Mouse (Mus musculus): Measurements from ENCODE around the gene Fam131b. TPM values are rescaled to one million over a fixed set of nuclear protein-coding genes. Genes with fewer than 3 reads are reported as not detected.

The Fam131b gene
- total and polyA plus RNA-seq, 3 experiments: 0.60 to 0.82 (median 0.61) TPM

DNA sequence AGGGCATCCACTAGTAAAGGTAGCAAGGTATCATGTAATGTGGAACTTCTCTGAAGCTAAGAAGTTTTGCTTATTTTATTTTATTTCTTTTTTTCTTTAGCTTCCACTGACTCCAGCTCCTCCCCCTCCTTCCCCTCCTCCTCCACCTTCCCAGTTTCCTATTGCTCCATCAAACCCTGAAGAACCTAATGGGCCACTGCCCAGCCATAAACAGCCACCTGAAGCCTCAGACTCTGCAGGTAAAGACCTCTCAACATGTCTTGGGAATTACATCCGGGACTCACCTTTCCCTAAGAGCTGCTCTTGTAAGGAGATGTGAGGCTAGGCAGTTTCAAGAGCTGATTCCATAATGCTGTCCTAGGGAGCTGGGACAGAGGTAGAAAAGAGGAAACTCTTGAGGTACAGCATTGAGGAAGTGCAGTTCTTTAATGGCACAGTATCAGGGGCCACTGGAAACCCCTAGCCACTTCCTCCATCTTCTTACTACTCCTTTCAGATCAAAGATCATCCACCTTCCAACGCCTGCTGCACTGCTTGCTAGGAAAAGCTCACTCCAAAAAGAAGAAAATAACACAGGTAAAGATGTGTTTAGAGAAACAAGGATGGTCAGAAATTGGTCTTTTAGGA lies 13.9 kb downstream of the Fam131b start:
- no peak for DNase-seq
- Histone ChIP-seq H3K4me1 (ENCODE audit: control insufficient read depth, insufficient read depth, low read length) (no peaks in the 10 kb centered on the region), H3K9ac (ENCODE audit: low read depth, low read length) (no peak overlapping the region), H3K4me3 (no peak overlapping the region), H3K27me3 (ENCODE audit: control insufficient read depth, insufficient read depth, low read length) (no peaks in the 10 kb centered on the region), H3K27ac (no peak overlapping the region), H3K79me2 (replicated peaks; ENCODE audit: control insufficient read depth, insufficient read depth, low read length) (no peaks in the 10 kb centered on the region), H3K36me3 (ENCODE audit: control insufficient read depth, insufficient read depth, low read length) (no peaks in the 10 kb centered on the region)
- TF ChIP-seq POLR2A (IDR thresholded peaks at IDR 0.05; ENCODE audit: insufficient read depth, low read depth, low read length) (no peak), EP300 (IDR thresholded peaks at IDR 0.05; ENCODE audit: insufficient read depth, low read depth, low read length) (no peak), CTCF (IDR thresholded peaks at IDR 0.05) (no peak)
- intact Hi-C loops (cut with DNase I): loop anchor here (10.0 kb wide), 1 partner anchor 274 kb away; no protein-coding TSS in a partner anchor
- 84% methylated on average over 2 of the region's 2 CpGs for WGBS

DNA sequence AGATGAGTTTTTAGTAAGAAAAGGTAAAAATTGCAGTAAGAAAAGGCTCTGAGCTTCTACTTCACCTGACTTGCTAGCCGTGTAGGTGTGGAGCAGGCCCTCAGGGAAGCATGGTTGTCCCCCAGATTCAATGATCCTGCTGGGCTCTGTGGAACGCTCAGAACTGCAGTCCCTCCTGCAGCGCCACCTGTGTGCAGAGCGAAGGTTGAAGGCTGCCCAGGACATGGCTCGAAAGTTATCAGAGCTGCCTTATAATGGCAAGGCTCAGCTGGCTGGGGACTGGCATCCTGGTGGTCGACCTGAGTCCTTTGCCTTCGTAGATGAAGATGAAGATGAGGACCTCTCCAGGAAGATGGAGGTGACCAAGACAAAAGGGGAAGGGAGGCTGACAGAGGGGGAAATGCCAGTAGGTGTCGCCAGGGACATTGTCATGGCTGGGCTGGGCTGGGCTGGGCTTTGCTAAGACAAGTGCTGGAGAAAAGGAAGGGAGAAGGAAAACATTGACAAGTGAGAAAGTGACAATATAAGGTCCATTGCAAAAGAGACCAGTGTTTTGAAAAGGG lies 14.5 kb downstream of the Fam131b start:
- Histone ChIP-seq H3K27ac (no peak overlapping the region), H3K36me3 (ENCODE audit: control insufficient read depth, insufficient read depth, low read length) (no peaks in the 10 kb centered on the region), H3K4me1 (ENCODE audit: control insufficient read depth, insufficient read depth, low read length) (no peaks in the 10 kb centered on the region), H3K27me3 (ENCODE audit: control insufficient read depth, insufficient read depth, low read length) (no peaks in the 10 kb centered on the region), H3K4me3 (no peak overlapping the region), H3K79me2 (replicated peaks; ENCODE audit: control insufficient read depth, insufficient read depth, low read length) (no peaks in the 10 kb centered on the region), H3K9ac (ENCODE audit: low read depth, low read length) (no peak overlapping the region)
- no peak for DNase-seq
- TF ChIP-seq EP300 (IDR thresholded peaks at IDR 0.05; ENCODE audit: insufficient read depth, low read depth, low read length): no peak
- TF ChIP-seq CTCF (IDR thresholded peaks at IDR 0.05): peak; percentile 38
- intact Hi-C loops (cut with DNase I): loop anchor here (10.0 kb wide), 1 partner anchor 275 kb away; no protein-coding TSS in a partner anchor
- WGBS: 55% methylated on average over 8 of the region's 8 CpGs

DNA sequence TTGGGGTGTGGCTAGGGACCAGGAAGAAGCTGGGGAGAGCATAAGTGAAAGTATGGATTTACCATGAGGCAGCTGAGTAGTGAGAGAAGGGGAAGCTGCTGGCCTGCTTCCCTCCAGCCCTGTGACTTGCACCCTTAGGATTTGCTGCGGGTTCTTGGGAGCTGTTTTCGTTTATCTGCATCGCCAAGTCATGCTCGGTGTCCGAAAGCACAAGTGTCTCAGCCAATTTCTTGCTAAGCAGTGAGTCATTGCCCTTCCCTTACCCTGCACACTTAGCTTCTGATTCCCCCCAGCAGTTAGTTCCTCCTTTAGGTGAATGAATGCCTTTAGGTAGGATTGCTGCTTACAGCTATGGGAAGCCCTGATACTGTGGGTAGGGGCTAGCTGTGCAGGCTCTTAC lies 25.1 kb downstream of the Fam131b start:
- H3K27ac ChIP-seq: no peak overlapping the region
- H3K79me2 ChIP-seq (replicated peaks; ENCODE audit: control insufficient read depth, insufficient read depth, low read length): no peaks in the 10 kb centered on the region
- H3K36me3 ChIP-seq (ENCODE audit: control insufficient read depth, insufficient read depth, low read length): no peaks in the 10 kb centered on the region; the same call in 1 of the 2 replicates
- 55% methylated on average over 5 of the region's 5 CpGs for WGBS
- no peak overlapping the region for H3K9ac ChIP-seq (ENCODE audit: low read depth, low read length)
- no peak for DNase-seq
- H3K4me3 ChIP-seq: no peak overlapping the region
- peaks cover 3% of the 10 kb centered on the region; the same call in 1 of the 2 replicates for H3K4me1 ChIP-seq (ENCODE audit: control insufficient read depth, insufficient read depth, low read length)
- intact Hi-C loops (cut with DNase I): no loop called here
- H3K27me3 ChIP-seq (ENCODE audit: control insufficient read depth, insufficient read depth, low read length): no peaks in the 10 kb centered on the region
- no peak for TF ChIP-seq CTCF (IDR thresholded peaks at IDR 0.05)
- no peak for TF ChIP-seq EP300 (IDR thresholded peaks at IDR 0.05; ENCODE audit: insufficient read depth, low read depth, low read length)
- no peak for TF ChIP-seq POLR2A (IDR thresholded peaks at IDR 0.05; ENCODE audit: insufficient read depth, low read depth, low read length)

DNA sequence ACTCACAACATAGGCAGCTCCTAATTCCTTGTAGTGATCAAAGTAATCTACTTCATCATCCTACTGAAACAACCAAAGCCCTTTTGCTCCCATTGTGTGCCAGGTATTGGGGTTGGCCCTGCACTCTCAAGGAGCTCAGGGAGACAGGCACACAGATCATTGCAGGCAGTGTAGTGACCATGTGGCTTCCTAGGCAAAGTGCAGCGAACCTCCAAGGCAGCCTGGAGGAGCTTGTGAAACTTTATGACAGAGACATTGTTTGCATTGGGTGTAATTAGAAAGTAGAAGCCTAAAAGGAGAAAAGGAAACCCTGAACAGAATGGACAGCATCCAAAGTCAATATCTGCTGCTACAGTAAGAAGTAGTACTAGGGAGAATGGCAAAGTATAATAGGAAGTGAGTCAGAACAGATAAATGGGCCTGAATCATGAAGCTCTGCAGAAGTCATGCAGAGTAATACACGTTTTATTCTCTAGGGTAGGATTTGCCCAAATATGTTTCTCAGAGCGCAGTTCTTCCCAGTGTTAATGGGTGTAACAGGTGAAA lies 28.8 kb downstream of the Fam131b start:
- Histone ChIP-seq H3K27me3 (ENCODE audit: control insufficient read depth, insufficient read depth, low read length) (no peaks in the 10 kb centered on the region), H3K4me3 (no peak overlapping the region), H3K36me3 (ENCODE audit: control insufficient read depth, insufficient read depth, low read length) (no peaks in the 10 kb centered on the region; the same call in 1 of the 2 replicates), H3K79me2 (replicated peaks; ENCODE audit: control insufficient read depth, insufficient read depth, low read length) (no peaks in the 10 kb centered on the region), H3K27ac (no peak overlapping the region), H3K9ac (ENCODE audit: low read depth, low read length) (no peak overlapping the region), H3K4me1 (ENCODE audit: control insufficient read depth, insufficient read depth, low read length) (peaks cover 3% of the 10 kb centered on the region; the same call in 1 of the 2 replicates)
- intact Hi-C loops (cut with DNase I): no loop called here
- WGBS: 34% methylated on average over 3 of the region's 3 CpGs
- no peak for DNase-seq
- no peak for TF ChIP-seq EP300 (IDR thresholded peaks at IDR 0.05; ENCODE audit: insufficient read depth, low read depth, low read length)

DNA sequence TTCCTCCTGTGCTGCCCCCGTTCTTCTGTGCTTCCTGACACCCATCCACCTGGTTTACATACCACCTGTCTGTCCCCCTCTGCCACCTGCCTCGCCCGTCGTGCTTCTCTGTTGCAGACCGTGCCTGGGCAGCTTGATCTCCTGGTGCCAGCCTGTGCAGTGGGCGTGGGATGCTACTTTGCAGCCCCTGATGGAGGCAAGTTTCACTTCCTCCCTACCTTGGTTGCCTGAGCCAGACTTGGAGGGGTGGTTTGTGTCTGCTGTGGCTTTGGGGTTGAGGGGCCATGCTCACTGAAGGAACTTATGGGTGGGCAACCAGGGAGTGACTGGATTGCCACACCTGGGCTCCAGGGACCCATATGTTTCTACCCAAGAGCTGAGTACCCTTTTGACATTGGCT lies 31.1 kb downstream of the Fam131b start:
- H3K79me2 ChIP-seq (replicated peaks; ENCODE audit: control insufficient read depth, insufficient read depth, low read length): no peaks in the 10 kb centered on the region
- H3K9ac ChIP-seq (ENCODE audit: low read depth, low read length): no peak overlapping the region
- WGBS: 80% methylated on average over 6 of the region's 6 CpGs
- no peaks in the 10 kb centered on the region for H3K27me3 ChIP-seq (ENCODE audit: control insufficient read depth, insufficient read depth, low read length)
- intact Hi-C loops (cut with DNase I): no loop called here
- H3K27ac ChIP-seq: no peak overlapping the region
- no peak overlapping the region for H3K4me3 ChIP-seq
- no peaks in the 10 kb centered on the region; the same call in 1 of the 2 replicates for H3K36me3 ChIP-seq (ENCODE audit: control insufficient read depth, insufficient read depth, low read length)
- peaks cover 3% of the 10 kb centered on the region; the same call in 1 of the 2 replicates for H3K4me1 ChIP-seq (ENCODE audit: control insufficient read depth, insufficient read depth, low read length)
- TF ChIP-seq POLR2A (IDR thresholded peaks at IDR 0.05; ENCODE audit: insufficient read depth, low read depth, low read length): no peak
- no peak for TF ChIP-seq CTCF (IDR thresholded peaks at IDR 0.05)
- TF ChIP-seq EP300 (IDR thresholded peaks at IDR 0.05; ENCODE audit: insufficient read depth, low read depth, low read length): no peak
- DNase-seq: no peak

DNA sequence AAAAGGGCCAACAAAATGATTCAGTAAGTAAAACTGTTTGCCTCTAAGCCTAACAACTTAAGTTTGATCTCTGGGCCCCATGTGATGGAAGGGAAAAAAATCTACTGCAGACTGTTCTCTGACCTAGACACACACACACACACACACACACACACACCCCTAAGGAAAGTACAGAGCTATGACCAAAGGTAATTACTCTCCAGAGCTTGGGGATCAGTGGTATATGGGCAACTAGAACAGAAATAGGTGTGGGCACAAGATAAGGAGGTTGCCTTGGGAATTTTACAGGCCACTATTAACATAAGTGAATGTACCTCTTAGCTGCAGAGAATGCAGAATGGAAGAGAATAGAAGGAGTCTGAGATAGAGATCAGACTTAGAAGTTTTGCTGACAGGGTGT lies 36.9 kb downstream of the Fam131b start:
- intact Hi-C loops (cut with DNase I): no loop called here
- Histone ChIP-seq H3K9ac (ENCODE audit: low read depth, low read length) (no peak overlapping the region), H3K4me3 (peak overlapping the region; percentile 38), H3K27ac (no peak overlapping the region; the same call in 1 of the 2 replicates), H3K36me3 (ENCODE audit: control insufficient read depth, insufficient read depth, low read length) (peaks cover 5% of the 10 kb centered on the region; the same call in 1 of the 2 replicates), H3K4me1 (ENCODE audit: control insufficient read depth, insufficient read depth, low read length) (no peaks in the 10 kb centered on the region; the same call in 1 of the 2 replicates), H3K27me3 (ENCODE audit: control insufficient read depth, insufficient read depth, low read length) (no peaks in the 10 kb centered on the region), H3K79me2 (replicated peaks; ENCODE audit: control insufficient read depth, insufficient read depth, low read length) (no peaks in the 10 kb centered on the region)
- no peak for TF ChIP-seq EP300 (IDR thresholded peaks at IDR 0.05; ENCODE audit: insufficient read depth, low read depth, low read length)
- DNase-seq: no peak
